Mouse (Mus musculus): Measurements from ENCODE around the gene Aco1.
A peak's percentile ranks its signal among the peaks of the same experiment; 100 is the strongest.
"Not testable (repeated sequence)": the region's sequence is repeated elsewhere in the genome, so short reads cannot be mapped to it uniquely, and the experiment has no call there.

The Aco1 gene

DNA sequence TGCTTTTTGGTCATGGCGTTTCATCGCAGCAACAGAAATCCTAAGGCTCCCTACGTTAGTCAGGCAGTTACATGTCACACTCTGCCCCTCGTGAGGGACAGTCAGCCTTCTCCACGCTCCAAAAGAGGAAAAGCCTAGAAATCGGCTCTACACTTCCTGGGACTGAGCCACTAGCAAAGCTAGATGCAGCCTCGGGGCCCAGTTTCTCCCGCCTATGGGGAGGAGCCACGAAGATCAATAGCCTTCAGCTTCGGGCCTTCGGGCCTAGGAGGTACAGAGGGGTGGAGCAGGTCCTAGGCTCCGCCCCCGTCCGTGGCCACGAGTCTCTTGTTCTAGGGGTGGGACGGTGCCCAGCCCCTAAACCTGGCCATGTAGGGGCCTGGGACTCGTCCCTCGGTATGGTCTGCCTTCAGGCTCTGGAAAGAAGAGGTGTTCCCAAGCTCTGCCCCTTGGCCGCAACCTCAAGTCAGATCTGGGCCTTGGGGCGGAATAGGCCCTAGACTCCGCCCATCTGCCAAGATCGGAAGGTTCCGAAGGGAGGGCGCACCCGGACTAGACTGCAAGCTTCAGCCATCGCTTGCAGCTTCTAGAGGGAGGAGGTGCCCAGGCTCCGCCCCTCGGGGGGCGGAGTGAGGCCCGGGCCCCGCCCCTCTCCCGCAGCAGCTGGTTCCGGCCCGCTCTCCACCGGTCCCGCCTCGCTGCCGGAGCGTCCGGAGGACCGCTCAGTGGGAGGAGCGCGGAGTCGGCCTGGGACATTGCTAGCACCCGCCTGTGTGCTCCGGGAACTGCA is at the start of gene Aco1:
TSS of gene Aco1 (plus strand) at position 339 of the 790 bp plus-strand sequence.
- DNase-seq (ENCODE audit: extremely low spot score): peak; percentile 96

DNA sequence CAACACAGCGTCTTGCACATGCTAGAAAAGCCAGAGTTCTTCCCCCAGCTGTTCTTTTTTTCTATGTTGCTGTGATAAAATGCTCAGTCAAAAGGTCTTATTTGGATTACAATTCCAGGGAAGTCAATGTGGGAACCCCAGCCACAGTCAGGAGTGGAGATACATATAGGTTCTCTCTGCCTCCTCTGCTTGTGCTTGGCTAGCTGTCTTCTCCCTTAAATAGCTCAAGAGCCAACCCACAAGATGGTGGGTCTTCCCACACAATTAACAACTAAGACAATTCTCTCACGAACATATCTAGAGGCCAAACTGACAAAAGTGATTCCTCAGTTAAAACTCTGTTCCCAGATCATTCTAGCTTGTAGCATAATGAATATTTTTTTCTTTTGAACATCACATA is 47.9 kb upstream of the Aco1 start:
- no peak for DNase-seq (ENCODE audit: extremely low spot score)

DNA sequence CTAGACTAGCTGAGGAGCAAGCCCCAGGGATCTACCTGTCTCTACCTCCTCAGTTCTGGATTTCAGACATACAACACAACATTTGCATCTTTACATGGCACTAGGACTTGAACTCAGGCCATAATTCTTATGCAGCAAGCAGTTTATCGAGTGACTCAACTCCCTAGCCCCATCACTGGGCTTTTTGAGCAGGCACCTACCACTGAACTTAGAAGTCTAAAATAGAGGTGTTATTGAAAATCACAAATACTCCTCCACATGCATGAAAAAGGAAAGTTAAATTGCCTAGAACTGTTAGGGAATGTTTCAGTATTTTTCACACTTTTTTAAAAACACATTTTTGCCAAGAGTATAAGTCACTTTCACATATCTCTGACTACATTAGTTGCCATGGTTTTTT is 39.9 kb upstream of the Aco1 start:
- no peak for DNase-seq (ENCODE audit: extremely low spot score)

DNA sequence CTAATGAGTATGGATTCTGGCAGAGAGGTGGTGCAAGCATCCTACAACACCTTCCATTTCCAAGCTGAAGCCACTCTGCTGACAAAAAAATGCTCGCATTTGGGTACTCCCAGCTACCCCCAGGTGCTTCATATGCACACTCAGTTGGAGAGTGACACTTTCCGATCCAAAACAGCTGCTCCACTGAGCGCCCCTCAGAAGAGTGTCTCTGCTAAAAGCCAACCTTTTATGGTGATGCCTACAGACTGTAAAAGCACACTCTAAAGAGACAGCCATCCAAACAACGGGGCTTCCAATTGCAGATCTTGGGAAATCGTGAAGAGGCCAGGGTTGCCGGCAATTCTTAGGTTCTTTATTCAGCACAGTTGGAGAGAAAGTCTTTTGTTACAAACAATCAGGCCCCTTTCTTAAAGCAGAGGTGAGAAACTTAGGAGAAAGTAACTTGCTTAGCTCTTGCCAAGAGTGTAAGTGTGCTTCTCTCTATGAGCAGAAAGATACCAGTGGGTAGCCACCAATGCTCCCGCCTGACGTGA is 36.8 kb upstream of the Aco1 start:
- DNase-seq (ENCODE audit: extremely low spot score): no peak

DNA sequence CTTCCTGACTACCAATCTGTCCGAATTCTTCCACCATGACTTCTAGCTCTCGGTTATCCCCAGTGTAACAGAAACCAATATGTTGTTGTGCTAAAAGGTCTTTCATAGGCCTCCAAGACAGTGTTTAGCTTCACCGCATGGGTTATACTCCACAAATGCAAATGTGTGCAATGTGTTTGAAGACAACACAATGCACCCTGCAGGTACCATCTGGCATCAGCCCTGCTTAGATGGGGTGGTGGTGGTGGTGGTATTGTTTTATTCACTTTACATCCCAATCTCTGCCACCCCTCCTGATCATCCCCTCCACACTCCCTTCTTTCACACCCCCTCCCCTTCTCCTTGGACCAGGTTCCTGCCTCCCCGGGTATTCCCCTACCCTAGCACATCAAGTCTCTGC is 34.9 kb upstream of the Aco1 start:
- DNase-seq (ENCODE audit: extremely low spot score): no peak

DNA sequence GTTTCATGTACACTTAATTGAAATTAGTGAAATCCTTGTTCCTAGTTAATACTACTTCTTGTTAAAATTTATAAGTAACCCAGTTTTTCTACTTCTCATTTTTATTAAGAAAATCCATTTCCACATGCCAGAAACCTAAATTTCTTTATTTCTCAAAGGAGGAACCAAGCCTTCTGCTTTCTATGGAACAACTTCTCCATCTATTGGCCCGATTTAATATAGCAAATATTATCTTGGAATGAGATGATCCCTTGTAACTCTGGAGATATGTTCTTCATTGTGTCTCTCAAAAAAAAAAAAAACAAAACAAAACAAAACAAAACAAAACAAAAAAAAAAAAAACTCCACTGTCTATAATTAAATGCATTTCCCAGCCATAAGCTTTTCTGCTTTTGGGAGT is 29.7 kb upstream of the Aco1 start:
- DNase-seq (ENCODE audit: extremely low spot score): no peak

DNA sequence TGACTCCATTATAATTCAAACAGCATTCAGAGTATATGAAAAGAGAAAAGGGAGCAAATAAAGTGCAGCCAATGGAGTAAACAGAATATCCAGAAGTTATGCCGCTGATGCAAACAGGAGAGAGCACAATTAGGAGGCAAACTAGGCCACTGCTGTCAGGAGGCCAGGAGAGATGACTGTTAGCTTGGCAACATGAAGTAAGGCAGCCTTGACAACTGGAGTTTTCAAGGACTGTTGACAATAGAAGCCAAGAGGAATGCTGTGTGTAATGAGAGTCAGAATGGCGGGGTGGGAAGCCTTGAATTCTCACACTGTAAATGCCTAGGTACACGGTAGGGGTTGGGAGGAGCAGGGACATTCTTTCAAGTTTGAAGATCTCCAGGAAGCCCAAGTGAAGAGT is 21.7 kb upstream of the Aco1 start:
- DNase-seq (ENCODE audit: extremely low spot score): no peak

DNA sequence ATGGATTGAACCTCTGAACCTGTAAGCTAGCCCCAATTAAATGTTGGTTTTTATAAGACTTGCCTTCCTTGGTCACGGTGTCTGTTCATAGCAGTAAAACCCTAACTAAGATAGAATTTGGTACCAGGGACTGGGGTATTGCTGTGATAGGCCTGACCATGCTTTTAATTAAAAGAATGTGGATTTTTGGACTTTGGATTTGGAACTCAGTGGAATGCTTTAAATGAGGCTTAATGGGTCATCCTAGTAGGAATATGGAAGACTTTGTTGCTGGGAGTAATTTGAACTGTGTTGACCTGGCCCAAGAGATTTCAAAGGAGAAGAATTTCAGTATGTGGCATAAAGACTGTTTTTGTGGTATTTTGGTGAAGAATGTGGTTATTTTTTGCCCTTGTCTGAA is 20.6 kb upstream of the Aco1 start:
- not testable (repeated sequence) for DNase-seq (ENCODE audit: extremely low spot score)

DNA sequence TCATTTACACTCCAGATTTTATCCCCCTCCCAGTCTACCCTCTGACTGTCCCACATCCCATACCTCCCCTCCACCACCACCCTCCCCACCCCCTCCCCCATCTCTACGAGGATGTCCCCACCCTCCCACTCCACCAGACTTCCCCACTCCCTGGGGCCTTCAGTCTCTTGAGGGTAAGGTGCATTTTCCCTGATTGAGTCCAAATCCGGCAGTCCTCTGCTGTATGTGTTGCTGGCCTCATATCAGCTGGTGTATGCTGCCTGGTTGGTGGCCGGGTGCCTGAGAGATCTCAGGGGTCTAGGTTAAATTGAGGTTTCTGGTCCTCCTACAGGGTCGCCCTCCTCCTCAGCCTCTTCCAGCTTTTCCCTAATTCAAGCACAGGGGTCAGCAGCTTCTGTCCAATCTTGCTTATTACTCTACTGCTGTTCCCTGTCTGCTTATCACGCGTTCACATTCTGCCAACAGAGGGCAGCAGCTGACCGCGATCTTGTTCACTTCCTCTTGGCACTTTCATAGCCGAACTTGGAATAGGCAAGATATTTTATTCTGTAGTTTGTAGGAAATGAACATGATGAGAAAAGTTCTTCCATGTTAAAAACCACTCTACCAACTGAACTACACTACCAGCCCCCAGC is 8.3 kb upstream of the Aco1 start:
- DNase-seq (ENCODE audit: extremely low spot score): peak; percentile 66

DNA sequence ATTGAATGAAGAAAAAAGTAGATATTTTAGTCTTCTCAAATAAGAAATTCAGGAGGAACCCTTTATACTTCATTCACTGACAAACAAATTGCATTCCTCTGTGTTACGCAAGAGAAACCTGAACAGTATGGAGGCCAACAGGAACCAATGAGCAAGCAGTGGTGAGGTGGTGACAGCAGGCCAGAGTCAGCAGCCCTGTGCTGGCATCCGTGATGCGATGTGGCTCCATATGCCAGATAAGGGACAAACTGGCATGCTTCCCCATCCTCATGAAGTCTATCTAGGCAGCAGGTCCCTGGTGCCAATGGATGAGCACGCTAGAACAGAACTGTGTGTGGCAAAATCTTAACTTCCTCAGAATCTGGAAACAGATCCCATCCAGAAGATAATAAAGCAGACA is 6.4 kb upstream of the Aco1 start:
- DNase-seq (ENCODE audit: extremely low spot score): no peak

DNA sequence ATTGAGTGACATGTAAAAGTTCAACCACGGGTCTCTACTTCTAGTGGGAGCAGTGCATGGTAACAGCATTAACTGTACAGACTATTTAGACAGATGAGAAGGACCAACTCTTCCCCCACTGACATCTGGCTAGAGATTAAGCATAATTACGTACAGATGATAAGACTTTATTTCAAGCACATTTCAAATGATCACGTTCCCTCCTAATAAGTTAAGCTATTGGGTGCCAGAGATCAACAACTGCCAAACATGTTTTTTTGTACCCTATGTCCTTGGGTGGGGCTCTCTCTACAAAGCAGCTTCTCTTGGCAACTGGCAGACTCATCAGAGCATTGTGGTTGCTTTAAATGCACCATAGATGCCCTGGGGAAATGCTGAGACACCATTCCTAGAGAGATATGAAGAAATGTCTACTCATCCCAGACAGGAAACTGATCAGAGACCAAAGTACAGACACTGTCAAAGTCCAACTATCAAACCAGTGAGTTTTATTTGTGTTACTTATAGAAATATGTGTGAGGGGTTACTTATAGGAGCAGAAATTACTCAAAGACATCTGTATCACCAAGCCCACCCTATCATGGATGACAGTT is 3.1 kb upstream of the Aco1 start:
- DNase-seq (ENCODE audit: extremely low spot score): no peak

DNA sequence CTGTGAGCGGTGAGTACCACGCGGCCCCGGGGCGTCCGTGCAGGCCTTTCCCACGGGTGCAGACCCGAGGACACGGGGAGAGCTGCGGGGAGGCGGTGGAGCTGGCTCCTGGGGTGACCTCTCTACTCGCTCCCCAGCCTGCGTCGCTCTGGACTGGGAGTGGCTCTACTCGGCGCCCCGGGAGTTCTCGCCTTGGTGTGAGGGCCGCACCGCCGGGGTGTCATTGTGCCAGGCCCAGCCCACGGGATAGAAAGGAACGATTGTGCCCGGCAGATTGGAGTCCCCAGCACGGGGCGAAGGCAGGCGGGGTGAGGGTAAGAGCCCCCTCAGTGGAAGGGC is 621 bp downstream of the Aco1 start:
- DNase-seq (ENCODE audit: extremely low spot score): no peak

DNA sequence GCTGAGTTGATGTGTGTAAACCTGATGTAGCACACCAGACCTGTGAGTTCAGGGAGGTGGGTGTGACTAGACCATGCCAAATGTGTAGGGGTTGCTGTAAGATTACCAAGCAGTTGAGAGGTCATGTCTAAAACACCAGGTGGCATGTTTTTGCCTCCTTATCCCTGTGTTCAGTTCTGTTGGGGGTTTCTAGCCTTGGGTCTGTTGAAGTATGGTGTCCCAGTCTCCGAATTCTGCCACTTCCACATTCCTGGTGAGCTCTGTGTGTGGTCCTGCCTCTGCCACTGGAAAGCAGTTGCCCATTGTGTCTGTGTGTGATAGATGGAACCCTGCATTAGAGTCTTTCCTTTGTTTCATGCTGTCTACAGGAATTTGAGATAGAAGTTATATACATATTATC is 1.7 kb downstream of the Aco1 start:
- DNase-seq (ENCODE audit: extremely low spot score): peak; percentile 24

DNA sequence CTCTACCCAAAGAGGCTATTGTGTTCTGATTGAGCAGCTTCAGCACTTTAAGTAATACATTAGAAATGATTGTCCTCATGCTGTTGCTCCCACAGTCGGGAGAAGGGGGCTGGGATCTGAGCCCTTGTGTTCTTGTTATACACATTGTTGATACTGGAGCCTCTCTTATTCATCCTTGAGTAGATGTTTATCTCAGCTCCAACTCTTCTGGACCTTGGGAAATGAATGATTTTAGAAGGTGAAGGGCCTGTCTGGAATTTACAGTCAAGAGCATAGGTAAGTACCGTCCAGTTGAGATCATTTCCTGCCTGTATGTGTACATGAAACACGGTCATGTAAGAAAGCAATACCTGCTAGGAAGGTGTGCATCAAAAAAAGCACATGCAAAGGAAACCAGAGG is 2.1 kb downstream of the Aco1 start:
- no peak for DNase-seq (ENCODE audit: extremely low spot score)

DNA sequence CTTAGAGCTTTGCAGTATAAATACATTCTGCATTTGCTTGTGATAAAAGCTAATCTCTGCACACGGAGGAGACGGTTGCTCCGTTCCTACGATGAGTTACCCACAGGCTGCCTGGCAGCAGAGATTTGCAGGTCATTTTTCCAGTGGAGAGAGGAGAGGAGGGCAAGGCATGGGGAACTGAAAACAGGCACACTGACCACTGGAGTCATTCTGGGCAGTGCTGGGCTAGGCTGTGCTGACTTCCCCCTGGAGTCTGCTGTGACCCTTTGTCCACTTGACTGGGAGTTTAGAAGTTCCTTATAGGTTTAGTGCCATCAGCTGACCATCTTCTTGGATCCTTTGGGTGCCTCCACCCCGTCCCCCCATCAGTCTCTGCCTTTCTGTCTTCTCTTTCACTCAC is 5.4 kb downstream of the Aco1 start:
- no peak for DNase-seq (ENCODE audit: extremely low spot score)

DNA sequence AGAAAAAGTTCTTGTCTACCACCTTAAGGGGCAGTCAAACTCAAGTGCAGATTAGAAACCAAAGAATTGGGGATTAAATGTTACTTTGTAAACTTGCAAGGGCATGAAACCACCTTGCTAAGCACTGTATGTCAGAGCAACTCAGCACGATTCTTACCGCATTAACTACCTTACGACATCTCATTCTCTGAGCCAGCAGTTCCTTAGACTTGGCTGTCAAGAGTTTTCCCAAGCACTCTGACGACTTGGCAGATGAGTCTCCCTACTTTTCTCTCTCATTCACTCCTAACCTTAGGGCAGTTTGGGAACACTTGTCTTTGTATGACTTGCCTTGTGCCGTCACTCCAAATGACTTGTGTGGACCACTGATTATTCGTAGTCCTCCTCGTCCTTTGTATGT is 7.2 kb downstream of the Aco1 start:
- DNase-seq (ENCODE audit: extremely low spot score): no peak

DNA sequence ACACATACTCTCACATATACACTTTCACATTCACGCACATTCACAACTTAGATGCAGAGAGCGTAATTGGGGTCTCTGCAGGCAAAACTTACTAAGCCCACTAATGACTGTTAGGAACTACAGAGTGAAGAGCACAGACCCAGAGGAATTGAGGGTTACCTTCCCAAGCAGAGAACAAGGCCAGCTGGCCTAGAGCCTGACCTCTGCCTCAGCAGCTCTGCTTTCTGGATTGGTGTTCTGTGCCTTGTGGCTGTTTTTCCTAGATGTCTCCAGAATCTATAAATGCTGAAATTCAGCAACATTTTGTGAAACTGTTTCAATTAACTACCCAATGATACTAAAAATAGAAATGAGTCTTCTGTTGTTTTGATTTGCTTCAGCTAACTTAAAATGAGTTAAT is 9.9 kb downstream of the Aco1 start:
- no peak for DNase-seq (ENCODE audit: extremely low spot score)

DNA sequence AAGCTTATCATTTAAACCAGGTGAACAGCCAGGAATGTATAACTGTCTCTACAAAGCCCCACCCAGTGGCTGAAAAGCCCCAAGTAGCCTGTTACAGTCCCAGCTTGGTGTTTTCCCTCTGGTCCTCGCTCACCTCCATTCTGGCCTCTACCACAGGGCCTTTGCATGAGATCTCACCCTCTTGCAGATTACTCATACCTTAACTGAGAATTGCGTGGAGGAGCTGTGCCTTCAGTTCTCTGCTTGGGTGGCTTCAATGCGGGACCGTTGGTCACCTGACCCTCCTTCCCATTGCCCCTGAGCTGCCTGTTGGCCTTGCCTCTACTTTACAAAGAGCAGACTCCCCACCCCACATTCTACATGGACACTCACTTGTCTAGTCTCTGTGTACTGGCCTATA is 10.6 kb downstream of the Aco1 start:
- no peak for DNase-seq (ENCODE audit: extremely low spot score)

DNA sequence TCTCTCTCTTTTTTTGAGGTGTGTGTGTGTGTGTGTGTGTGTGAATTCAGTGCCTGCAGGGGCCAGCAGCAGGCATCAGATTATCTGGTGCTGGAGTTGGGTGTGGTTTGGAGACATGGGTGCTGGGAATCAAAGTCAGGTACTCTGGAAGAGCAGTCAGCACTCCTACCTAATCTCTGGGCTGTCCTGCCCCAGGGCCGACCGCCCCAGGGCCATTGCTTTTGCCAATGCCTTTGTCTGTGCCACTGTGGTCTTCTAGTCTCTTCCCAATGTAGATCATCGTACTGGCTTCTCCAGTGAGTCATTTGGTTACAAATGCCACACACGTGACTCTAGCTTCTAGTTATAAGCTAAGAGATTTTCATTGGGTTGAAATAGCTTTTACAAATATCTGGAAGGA is 11.9 kb downstream of the Aco1 start:
- DNase-seq (ENCODE audit: extremely low spot score): no peak

DNA sequence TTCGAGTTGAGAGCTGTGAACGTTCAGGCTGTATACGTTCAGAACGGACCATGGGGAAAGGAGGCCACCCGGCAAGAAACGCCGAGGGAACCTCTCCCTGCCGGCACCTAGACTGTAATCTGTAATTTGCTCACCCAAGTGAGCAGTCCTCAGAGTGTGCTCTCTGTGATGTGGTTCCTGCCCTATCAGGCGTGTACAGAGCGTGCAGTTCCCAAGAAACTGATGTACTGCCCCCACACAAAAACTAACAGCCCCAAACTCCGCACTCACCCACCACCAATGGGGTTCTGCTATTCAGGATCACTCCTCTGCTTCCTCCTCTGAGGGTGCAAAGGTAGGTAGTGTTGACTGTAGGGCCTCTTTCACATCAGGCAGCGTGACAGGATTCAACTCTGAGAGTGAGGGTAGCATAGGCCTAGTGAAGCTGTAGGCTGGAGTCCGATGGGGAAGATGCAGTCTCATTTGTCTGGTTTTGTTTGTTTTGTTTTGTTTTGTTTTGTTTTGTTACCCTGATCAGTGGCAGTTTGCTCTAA is 12.7 kb downstream of the Aco1 start:
- no peak for DNase-seq (ENCODE audit: extremely low spot score)

DNA sequence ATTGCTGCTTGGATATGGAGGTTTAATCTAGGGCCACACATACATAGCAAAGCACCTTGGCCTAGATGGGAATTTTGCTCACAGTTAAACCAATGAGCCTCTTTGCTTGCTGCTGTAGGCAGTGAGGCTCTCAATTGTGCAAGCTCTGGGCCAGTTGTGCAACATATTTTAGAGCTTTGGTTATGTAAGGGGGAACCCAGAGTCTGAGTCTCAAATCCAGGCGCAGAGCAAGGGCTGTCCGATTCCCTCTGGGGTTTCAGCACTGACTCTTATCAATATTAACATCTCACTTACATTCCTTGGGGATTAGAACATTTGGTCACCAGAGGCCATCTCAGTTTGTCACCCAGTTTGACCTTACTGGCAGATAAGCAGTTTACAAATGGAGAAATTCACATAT is 13.3 kb downstream of the Aco1 start:
- DNase-seq (ENCODE audit: extremely low spot score): no peak

DNA sequence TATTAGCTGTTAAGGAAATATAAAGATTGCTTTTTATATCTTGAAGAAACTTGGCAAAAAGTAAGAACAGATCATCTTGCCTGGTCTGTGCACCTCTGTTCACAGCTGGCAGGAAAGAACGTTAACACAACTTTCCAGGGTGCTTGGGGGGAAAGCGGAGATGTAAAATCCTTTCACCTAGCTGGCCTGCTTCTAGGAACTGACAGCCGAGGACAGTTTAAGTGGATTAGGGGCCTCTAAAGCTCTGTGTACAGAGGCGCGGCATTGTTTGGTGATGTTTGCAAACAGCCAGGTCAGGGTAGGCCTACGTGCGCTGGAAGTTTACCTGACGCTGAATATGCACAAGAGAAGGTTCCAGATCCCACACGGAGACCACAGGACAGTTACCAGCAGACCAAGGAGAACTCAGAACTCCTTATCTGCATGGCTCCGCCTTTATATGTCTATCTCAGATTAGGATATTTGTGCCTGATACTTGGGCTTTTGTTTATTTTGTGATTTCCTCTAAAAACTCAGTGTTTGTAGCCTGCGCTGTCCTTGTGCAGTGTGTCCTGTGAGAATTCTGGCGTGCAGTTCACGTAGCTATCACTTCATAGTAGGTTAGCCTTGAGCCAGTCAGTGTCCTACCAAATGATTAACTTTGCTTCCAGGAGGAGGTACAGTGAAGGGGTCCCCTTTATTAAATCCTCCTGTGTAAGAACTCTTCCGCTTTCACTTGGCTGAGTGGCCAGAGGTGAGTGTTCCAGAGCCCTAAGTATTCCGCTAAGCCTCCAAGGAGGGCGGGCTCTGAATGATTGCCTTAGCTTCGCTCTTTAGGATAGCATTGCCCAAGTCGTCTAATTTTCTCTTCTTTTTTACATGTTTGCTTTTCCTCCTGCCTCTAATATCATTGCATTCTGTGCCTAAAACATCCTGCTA is 14.0 kb downstream of the Aco1 start:
- no peak for DNase-seq (ENCODE audit: extremely low spot score)
